Mouse (Mus musculus) megakaryocyte, adult 5-6 weeks (primary cell): ENCODE results near the gene Rhof. TPM values are rescaled to one million over a fixed set of nuclear protein-coding genes. Genes with fewer than 3 reads are reported as not detected.
A peak's percentile ranks its signal among the peaks of the same experiment; 100 is the strongest.

Experiments
- ATAC-seq: 2 replicates; pipeline ENCODE4 v1.8.0; 2016; ENCODE audit warnings: mild to moderate bottlenecking, inconsistent platforms; ENCODE audit not compliant: poor library complexity, severe bottlenecking
- total RNA-seq, 2 experiments: library from RNA; stranded (forward) in 1 of 2; stranded (reverse) in 1 of 2; fragments of 153-499, 151-499 nt in 1 of 2; fragments of 221-1000, 200-1000 nt in 1 of 2; gene quantifications; 2 replicates each; pipeline versions ENCODE4 v1.2.3 to v1.2.4; 2015 to 2017

Rhof gene
- total RNA-seq, 2 experiments from 2014 or later, result 5.4 to 6.4 TPM

DNA sequence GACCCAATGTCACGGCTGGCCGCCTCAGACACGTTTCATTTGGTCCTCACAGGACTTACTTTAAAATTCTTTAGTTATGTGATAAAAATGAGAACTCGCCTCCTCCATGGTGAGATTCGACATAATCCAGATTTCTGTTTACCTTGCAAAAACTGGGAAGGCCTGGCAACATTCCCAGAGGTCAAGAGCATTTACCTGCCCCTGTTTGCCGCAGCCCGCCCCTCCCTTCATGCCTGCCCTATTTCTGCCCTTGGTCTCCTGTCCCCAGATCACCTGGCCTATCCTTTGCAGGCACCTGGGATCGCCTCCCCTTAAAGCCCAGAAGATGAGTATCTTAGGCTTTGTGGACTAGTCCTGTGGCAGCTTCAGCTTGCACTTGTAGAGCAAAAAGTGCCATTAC, 14.7 kb downstream of the Rhof start:
- no peak for ATAC-seq

- ATAC-seq, result peak; percentile 93
Observed at GRCm38 (mm10) chr5:123117257-123117656, 15.2 kb downstream of the Rhof start.

DNA sequence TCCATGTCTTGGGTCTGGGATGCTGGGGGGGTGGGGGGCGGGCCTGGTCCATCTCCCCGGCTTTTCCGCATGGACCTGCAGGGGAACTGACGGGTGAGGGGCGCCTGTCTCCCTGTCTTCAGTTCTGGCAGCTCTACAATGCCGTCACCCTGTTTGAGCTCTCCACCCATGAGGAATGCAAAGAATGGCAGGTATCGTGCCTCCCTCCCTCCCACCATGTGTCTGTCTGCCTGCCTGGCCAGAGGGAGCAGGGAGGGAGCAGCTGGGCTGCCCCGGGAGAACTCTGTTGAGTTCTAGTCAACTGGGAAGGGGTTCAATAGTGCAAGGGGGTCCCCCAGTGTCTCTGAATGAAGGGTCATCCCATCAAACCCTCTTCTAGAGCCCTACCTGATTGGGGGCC, 16.4 kb downstream of the Rhof start:
- ATAC-seq, result no peak

- no peak for ATAC-seq
Observed at GRCm38 (mm10) chr5:123114924-123115323, 17.6 kb downstream of the Rhof start.

GRCm38 (mm10) chr5:123114109-123114508, 18.4 kb downstream of the Rhof start:
- ATAC-seq, result no peak

DNA sequence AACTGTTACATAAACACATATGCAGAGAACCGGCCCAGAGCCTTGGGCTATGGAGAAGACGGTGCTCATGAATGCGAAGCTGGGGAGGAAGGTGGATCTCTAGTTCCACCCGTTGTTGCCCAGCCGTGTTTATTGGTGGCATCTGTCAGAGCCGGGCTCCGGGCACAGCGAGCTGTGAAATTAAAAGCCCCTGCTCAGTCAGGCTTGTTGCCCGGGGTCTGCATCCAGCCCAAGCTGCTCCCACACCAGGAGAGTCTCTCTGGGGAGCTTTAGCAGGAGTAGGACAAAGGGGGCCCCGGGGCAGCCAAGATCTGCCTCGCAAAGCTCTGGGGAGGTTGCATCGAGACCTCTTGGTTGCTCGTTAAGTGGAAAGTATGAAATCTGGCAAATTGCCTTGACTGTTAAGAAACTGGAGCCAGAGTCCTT, 22.2 kb downstream of the Rhof start:
- no peak for ATAC-seq

DNA sequence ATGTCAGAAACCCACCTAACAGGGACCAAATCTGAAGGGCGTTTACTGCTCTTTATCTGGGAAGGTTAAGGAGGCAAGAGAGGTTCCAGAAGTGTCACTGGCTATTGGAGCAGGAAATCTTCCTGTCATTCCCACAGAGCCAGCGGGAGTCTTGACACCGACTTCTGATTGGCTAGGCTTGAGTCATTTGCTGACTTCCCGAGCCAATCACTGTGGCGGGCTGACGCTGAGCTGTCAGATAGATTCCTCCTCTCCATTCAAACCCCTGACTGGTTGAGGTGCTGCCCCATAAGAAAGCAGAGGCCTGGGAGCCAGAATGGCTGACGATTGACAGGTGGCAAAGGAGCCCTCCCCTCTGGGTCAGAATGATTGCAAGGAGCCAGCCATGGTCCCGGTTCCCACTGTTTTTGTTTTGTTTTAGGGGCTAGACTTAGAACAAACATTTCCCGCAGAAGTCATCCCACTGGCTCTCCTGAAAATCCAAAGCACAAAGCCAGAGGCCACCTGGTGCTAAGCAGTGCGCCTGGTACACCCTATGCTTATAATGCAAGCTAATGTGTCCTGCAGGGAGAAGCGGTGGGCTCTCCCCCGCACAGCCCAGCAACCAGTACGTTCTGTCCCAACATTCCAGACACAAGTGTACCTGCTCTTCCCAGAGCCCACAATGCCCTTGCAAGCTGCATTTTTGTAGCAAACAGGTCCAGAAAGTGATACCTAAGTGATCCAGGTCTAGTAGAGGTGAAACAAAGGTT, 22.9 kb downstream of the Rhof start:
- ATAC-seq, result no peak

DNA sequence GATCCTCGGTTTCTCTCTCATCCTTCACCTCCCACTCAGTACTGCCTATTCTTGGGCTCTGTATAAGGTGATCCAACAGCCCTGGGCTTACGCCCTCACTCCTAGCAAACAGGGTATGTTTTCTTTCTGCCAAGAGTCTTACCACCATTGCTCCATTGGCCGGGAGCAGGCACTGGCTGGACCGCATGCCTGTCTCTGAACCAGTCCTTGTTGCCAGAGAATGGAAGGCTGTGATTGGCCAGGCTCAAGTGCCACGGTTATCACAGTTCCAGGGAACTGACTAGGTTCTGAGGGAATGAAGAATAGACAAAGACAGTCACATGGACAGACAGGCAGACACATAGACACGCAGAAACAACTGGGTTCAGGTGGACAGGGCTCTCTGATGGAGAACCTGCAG, 27.7 kb downstream of the Rhof start:
- no peak for ATAC-seq

GRCm38 (mm10) chr5:123103556-123103955, 28.9 kb downstream of the Rhof start:
- ATAC-seq, result no peak

- no peak for ATAC-seq
Observed at GRCm38 (mm10) chr5:123102376-123102775, 30.1 kb downstream of the Rhof start.

DNA sequence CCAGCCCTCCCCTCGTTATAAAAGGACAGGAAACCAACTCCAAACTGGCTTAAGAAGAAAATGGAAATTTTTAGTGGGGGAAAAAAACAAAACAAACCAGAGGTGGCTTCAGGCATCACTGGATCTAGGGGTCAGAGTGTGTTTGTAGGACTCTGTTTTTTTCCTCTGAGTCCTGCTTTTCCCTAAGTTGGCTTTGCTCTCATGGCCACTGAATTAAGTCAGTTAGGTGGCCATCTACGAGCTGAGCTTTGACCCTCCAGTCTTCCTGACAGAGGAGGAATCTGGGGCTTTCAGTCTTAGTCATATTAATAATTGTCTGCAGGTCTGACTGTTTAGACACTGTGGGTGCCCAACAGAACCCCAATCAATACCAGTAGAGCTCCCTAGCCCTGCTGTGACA, 34.0 kb downstream of the Rhof start:
- ATAC-seq, result no peak

- ATAC-seq, result no peak
Observed at GRCm38 (mm10) chr5:123096299-123096698, 36.2 kb downstream of the Rhof start.

DNA sequence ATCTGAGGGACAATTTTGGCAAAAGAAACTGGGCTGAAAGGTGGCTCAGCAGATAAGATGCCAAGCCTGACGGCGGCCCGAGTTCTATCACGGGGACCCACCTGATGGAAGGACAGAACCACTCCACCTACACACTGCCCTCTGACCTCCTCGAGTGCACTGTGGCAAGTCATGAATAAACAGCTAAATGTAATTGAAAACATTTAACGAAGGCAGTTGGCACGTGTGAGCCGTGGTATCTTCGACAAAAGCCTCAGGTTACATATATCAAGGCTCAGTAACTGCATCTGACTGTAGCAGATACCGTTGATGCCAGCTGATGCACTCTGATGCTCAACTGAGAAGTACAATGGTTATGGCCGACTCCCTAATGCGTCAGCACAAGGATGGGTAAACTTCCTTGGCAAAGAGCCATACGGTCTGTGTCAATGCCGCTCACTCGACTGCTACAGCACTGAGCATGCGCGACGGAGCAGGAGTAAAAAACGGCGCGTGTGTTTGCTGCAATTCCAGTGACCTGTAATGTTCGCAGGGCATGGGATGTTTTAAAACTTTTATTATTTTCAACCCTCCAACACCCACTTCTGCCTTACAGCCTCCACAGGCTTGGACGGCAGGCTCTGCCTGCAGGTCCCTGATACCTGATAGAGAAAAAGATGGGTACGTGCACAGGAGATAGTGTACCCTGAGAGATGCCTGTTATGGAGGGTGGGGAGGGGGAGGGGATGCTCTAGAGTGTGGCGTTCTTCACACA, 38.1 kb downstream of the Rhof start:
- ATAC-seq, result no peak; the same call in 1 of the 2 replicates

- no peak for ATAC-seq
Observed at GRCm38 (mm10) chr5:123093077-123093633, 39.3 kb downstream of the Rhof start.

DNA sequence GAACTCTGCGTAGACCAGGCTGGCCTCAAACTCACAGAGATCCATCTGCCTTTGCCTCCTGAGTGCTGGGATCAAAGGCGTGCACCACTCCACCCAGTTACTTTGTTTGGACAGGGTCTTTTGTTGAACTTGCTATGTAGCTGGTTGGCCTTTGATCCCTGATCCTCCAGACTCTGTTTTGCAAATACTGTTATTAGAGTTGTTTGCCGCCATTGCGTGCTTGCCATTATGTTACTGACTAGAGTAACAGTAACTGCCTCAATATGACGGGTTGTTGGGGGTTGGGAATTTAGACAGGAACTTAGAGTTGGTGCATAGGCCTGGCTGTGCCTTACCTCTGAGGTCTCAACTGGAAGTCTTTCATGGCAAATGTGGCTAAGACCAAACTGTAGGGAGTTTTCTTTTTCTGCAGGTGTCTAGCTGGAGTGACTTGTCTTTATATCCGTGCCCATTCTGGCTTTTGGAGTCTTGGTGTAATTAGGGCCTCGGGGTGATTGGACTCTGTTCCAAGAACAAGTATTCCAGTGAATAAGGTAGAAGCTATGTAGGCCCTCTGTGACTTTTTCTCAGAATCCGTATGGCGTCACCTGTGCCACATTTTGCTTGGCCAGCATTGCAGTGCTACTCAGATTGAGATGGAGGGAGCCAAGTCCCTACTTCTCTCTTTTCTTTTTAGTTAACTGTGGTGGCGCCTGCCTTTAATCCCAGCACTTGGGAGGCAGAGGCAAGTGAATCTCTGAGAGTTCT, 41.8 kb downstream of the Rhof start:
- ATAC-seq, result no peak

GRCm38 (mm10) chr5:123088784-123089183, 43.7 kb downstream of the Rhof start:
- no peak for ATAC-seq

- ATAC-seq, result no peak
Observed at GRCm38 (mm10) chr5:123086501-123086900, 46.0 kb downstream of the Rhof start.

GRCm38 (mm10) chr5:123083340-123084050, 49.0 kb downstream of the Rhof start:
- no peak for ATAC-seq

DNA sequence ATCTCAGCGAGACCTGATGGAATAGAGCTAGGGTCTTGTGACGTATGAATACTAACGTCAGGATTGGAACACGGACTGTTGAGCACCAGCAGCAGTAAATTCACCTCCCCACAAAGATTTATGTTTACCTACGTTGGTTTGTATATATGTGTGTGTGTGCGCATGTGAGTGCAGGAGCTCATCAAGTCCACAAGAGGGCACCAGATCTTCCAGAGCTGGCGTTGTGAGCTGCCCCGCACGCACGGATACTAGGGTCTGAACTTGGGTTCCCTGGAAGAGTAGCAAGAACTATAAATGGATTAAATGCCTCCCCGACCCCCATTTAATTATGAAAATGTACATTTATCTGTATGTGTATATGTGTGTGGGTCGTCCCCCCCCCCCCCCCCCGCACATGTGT, 52.0 kb downstream of the Rhof start:
- ATAC-seq, result no peak

DNA sequence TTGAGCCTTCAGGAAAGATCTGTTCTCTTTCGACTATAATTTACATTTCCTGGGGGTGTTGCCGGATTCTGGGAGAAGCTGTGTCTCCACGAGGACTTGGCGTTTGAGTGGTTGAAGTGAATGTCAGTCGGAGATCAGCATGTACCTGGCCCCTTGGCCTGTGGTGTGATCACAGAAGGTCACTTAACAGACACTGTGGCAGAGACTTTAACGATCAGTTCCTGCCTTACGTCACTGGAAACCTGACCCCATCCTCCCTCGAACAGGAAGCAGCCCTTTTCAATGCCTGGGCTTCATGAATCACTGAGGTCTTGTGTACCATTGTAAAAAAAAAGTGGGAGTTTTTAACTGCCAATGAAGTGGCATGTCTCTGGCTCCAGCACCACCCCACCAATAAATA, 52.5 kb downstream of the Rhof start:
- ATAC-seq, result no peak

DNA sequence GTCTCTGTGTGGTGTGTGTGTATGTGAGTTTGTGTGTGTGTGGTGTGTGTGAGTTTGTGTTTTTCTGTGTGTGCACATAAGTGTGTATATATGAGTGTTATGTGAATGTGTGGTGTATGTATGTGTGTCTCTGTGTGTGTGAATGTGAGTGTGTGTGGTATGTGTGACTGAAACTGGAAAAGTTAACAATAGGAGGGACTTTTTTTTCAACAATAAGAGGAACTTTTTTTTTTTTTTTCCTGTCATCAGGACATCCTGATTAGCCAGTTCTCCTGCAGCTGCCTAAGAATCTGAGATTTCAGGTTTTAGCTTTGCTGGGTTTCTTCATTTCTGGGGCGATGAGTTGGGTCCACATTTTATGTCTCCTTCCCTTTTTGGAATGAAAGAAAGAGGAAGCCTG, 52.9 kb downstream of the Rhof start:
- ATAC-seq, result no peak
